Mouse (Mus musculus): ENCODE data around the gene Uggt2.
A peak's percentile ranks its signal among the peaks of the same experiment; 100 is the strongest.

Uggt2 gene

DNA sequence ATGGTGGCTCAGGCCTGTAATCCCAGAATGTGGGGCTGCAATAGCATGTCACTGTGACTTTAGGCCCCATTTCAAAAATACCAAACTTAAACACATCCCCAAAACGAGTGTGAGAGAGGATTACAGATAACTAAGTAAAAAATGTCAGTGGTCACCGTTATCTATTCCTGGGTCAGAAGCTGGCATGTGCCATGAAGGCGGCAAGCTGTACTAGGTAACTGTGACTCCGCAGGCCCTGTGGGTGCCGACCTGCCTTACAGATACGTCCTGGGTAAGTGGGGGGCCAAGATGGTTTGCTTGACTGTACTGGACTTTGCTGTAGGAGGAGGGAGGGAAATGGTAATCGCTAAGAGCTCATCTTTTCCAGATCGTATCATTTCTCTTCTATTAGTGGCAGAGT, 118.3 kb downstream of the Uggt2 start:
- no peak for DNase-seq

DNA sequence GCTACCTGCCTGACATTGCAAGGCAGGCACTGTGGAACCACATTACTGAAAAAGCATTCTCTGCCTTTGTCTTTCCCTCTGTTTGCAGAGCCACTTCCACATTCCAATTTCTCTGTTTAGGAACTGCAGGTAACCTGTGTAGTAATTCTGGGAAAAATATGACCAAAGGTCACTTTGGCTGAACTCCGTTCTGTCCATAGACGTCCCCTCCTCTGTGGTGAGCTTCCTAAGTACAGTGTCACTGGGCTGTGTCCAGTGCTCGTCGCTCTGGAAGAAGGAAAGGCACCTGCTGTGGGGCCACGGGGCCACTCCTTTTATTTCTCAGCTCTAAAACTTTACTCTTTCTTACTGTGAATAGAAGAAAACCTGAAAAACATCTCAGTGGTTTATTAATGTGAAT, 118.9 kb downstream of the Uggt2 start:
- DNase-seq = no peak

DNA sequence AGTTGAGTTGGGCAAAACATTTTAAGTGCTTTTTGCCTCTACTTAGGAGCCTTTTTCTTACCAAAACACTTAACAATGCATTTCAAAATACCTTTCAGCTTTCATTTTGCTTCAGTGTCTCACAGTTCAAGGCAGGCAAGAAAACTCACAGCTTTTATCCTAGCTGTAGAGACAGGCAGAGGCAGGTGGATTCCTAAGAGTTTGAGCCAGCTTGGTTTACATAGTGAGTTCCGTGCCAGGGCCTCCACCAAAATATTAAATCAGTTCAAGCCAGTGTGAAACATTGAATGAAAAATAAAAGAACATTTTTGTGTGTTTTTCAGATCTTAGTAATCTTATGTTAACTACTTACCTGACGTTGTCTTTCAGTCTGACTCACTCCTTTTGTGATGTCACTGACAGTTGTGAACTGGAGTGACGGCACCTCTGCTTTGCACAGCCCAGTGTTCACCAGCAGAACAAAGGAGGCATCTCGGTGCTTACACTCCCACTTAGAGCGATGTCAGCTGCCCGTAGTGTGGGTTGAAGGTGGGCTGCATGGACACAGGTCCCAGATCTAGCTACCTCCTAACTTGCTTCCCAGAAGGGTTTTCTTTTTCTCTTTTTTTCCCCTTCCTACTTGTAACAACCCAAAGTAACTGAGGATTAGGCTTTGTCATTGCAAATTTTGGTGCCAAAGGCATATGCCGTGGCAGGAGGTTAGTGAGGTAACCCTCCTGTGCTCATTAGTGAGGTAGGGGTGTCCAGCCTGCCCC, 119.5 kb downstream of the Uggt2 start:
- DNase-seq = no peak

DNA sequence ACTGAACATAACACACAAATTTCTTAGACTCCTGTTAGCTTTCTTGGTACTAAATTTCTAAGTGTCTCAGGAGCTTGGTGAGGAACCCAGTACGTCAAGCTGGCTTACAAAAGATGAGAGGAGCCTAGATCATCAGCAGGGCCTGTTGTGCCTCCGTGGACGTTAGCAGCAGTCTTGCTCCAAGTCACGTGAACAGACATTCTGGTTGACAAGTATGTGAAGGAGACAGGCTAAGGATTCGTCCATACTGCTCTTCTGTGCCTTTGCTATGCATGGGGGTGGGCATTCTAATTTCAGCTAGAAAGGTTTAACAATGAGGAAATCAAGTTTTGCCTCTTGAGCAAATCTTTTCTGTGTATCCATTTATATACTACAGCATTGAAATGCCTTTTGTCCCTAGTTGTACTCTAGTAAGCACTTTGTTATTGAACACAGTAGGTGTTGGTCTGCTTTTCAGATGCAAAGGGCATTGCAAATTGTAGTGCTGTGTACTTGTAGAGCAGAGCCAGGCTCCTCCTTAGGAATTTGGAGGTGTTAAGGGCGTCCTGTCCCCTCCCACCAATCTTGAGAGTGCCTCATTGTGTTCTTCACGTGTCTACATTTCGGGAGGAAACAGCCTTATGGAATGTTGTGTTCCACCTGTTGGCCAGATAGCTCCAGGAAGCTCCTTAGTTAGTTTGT, 122.0 kb downstream of the Uggt2 start:
- DNase-seq = no peak

DNA sequence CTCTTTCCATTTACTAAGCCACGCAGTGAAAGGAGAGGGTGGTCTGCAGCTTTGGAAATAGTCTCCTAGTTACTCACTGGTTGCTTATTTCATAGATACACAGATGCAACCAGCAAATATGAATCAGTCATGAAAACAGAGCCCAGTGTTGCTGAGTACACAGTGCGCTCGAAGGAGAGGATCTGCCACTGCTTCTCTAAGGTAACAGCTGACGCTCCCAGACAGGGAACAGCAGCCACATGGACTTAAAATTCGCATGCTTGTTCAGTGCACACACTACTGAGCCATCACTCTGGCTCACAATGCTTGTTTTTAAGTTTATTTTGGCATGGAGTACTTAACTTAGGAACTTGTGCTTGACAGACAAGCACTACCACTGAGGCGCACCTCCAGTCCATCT, 127.0 kb downstream of the Uggt2 start:
- DNase-seq = no peak

DNA sequence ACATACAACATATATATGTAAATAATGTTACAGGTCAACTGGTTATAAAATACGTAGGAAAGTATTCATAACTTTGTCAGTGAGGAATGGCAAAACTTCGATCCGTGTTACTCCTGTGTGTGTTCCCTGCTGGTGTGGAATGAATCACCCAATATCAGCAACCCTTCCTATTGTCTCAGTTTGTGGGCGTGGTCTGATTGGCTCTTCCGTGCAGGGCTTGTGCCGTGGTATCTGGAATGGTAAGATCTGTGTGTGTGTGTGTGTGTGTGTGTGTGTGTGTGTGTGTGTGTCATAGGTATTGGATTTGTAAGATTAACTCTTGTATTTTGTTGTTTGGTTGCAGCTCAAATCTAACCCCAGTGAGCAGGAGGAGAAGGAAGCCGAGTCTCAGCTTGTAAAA, 131.6 kb downstream of the Uggt2 start:
- DNase-seq = no peak

DNA sequence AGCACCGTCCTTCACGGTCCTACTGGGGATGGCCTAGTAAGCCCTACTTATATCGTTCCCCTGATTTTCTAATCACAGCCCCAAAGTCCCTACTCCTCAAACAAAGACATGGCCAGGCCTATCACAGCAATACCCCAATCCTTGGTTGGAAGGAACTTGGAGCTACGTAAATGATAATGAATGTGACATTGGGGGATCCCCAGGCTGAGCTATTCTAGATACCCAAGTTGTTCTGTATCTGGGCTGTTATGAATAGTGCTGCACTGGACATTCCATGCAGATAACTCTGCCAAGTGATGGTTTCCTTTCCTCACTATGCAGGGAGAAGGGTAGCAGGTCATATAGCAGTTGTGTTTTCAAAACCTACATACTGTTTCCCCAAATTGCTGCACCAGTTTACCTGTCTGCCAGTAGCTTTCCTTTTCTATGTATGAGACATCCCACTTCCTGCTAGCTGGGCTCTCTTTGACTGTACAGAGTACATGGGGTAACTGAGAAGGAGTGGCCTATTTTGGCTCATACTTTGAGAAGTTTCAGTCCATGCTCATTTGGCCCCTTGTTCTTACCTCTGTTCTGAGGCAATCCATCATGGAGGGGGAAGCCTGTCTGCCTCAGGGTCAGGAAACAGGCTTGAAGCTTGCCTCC, 133.8 kb downstream of the Uggt2 start:
- DNase-seq = no peak

DNA sequence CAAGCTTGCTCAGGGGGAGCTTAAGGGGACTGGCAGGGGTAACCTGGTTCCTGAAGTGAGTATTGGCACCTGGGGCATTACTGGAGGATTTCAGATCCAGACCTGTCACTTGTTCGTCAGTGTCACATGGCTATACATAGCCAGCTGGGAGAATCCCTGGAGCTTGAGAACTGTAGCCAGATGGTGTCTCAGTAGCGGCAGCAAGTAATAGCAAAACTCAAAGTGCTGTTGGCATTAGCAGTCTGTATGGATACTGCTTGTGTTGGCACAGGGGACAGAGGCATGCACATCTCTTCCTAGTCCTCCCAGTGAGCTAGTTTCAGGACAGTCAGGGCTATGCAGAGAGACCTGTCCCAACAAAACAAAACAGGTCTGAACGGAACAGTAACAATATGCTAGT, 141.2 kb downstream of the Uggt2 start:
- DNase-seq = no peak

DNA sequence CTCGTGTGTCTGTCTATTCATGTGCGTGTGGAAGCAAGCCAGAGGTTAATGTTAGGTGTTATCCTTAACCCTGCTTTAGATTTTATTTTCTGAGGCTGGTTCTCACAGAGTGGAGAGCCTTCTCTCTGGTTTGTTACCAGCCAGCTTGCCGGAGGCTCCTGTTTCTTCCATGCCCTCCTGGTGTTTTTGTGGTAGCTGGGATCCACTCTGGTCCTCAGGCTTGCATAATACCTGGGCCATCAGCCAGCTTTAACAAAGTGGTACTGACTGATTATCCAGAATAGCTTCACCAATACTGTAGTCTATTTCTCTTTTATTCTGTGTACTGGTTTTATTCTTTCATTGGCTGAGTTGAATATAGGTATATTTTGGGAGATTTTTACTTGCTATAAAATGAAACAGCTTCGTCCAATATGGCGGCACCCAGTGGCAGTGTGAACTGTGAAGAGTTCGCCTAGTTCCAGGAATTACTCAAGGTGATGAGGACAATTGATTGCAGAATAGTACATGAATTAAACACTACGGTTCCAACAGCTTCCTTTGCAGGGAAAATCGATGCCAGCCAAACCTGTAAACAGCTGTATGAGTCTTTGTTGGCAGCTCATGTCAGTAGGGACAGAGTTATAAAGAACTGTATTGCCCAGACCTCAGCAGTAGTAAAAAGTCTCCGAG, 147.2 kb downstream of the Uggt2 start:
- peak; percentile 75 for DNase-seq

DNA sequence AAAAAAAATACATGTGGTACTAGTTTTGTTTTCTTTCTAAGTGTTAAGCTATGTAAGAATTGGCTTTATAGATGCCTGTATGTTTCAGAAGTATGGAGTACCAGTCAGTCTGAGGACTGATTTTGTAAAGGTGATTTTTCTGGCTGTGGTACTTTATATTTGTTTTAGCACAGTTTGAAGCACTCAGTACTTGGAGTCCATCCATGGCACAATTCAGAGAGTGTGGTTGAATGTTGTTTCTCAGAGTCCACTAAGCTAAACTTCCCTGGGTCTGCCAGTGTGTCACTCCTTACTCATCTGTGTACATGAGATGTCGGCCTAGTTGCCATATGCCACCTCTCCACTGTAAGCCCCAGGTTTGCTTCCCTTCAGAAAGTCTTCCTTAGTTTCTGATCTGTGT, 150.4 kb downstream of the Uggt2 start:
- peak; percentile 63 for DNase-seq

DNA sequence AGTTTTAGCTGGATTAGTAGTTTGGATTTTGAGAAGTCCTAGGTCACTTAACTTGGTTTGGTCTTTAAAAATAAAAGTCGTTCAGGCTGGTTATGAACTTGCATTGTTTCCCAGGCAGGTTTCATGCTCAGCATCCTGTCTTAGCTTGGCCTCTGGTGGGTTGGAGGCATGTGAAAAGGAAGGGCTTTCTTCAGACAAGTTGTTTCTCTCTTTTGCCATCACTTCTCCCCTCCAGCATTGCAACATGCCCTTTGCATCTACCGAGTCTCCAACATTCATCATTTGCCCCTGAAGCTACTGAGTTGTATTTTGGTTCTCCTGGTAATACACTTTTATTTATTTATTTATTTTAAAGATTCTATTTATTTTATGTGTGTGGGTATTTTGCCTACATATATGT, 154.5 kb downstream of the Uggt2 start:
- DNase-seq = no peak

DNA sequence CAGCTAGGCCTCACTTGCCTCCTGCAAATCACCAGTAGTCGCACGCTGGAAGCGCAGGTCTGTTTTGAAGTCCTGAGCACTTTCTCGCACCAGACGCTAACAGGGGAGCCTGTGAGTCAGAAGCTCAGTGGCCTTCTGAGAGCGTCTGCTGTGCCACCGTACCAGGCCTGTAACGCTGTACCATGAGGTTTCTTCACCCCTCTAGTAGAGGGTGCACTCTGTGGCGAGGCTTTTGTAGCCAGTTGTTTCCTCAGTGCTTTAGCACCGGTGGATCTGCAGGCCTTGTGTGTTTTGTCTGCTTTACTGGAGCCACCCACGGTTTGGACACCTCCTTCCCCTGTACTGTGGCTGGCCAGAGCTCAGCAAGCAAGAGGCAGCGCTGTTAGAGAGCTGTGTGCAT, 157.2 kb downstream of the Uggt2 start:
- no peak for DNase-seq

DNA sequence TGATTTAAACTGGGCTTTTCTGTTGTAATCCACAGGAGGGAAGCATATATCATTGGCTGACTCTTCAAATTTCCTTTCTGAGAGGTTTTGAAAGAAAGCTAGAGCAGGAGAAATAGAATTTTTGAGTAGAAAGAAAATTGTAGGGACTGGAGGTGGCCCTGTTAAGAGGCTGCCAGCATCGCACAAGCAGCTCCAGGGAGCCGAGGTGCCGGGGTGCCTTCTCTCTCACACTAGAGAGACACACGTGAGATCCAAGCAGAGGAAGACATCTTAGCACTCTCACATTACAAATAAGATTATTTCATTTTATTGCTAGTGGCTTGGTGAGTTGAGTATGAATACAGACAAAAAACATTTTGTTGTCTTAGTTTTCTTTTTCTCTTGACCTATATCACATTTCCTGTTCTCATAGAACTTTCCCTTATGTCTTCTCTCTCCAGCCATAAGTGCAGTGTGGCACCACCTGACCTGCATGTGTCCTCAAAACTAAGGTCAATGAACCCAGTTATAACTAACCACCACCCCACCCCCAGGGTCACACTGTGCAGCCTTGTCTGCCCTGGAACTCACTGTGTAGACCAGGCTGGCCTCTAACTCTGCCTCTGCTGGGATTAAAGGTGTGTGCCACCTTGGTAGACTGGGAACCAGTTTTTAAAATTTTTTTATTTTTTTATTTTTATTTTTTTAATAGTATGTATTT, 158.3 kb downstream of the Uggt2 start:
- no peak for DNase-seq

DNA sequence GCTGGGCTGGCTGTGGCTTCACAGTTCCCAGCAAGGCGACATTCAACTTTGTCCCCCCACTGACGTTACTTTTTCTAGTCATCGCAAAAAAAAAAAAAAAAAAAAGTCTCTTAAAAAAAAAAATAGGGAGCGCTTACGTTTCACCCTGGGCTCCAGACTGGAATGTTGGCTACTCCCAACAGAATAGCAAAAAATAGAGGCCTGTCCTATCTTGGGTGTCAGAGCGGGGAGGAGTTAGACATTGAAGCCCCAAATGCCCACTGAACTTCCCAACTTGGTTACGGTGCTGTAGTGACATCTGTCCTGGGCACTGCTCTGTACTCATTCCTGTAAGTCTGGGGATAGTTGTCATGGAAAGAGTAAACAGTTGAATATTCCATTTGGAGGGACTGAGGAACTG, 160.7 kb downstream of the Uggt2 start:
- DNase-seq = peak; percentile 35

DNA sequence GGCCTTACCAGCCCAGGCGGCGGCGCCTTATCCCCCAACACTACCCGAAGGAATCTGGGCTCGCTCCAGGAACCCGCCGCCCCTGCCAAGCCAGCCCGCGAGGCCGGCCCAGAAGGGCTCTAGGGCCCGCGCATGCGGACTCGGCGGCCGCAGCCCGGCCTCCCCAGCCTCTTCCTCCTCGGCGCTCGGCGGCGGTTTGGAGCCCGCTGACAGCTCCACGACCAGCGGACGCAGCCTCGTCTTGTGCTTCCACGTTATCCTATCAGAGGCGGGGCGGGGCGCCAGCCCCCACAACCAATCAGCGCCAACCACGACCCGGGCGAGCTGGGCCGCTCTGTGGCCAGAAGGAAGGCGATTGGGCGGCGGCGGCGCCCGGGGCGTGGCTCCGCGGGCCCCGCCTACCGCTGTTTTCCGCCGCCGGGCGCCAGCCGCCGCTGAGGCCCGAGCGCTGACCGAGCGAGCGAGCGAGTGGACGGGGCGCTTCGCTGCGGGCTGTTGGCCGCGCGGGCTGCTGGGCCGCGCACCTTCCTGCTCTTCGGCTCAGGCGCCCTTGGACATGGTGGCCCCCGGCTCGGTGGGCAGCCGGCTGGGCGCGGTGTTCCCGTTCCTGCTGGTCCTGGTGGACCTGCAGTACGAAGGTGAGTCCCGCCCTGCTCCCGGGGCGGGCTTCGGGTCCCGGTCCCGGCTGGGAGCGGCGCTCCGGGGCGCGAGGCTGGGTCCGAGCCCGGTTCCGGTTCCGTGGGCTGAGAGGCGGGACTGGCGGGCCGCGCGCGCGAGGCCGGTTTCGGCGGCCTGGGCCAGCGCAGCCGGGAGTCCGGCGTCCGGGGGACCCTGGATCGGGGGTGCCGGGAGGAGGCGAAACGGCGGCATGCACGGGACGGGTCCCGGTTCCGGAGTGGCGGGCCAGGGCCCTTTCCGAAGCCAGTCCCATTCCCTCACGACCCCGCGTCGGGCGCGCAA, 161.4 kb downstream of the Uggt2 start, which contains the start of gene Dnajc3:
Gene Dnajc3, plus strand, starts transcription at position 444 of the 960 bp plus-strand sequence.
- DNase-seq = peak; percentile 100

DNA sequence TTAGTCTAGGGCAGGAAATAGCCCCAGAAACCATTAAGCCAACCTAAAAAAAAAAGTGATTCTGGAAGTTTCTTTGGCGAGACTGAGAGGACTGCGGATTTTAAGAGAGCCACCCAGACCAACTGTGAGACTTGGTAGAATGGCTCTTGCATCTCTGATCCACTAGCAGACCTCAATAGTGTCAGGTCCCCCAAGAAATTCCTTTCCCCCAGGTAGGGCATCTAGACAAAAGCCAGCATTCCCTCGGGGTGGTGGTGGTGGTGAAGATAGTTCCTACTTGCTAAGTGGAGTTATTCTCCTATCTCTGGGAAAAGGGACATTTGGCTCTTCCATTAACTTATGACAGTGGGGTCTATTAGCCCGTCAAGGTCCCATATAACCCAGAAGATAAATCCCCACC, 162.3 kb downstream of the Uggt2 start:
- no peak for DNase-seq

DNA sequence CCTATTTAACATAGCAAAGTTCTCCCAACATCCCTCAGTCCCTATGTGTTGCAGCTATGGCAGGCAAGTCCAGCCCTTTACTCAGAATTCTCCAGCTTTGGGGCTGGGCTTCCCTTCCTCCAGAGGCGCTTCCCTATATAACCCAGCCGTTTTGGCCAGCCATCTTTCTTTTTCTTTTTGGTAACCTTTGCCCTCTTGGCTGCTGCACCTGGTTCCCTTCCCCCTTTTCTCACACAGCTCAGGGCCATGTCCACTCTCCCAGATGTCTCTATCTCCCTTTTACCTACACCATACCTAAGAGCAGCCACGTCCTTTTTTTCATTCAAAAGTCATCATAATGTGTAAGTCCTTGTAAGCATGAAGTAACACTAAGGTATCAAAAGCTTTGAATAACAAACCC, 163.0 kb downstream of the Uggt2 start:
- DNase-seq = no peak

Measured in lung, postnatal 36 days (tissue).